Comparison of ENCODE assay signal across 14 mouse cellular contexts in genomic region chr17:71234041-71234594, GRCm38 (mm10).
"Had no signal": no experiment of that assay in that cellular context is flagged by ENCODE, and none has a peak within 500 bp of the region (broad histone marks: within the 10 kb centered on the region; RNA-seq: fewer than 3 reads in every experiment).

No protein-coding gene starts in this region.

- H3K4me3 ChIP-seq: limb, embryonic 15.5 days; lung, embryonic 15.5 days; midbrain, embryonic 13.5 days; myocyte; neural tube, embryonic 15.5 days had no signal

- H3K9me3 ChIP-seq: limb, embryonic 15.5 days; lung, embryonic 15.5 days; midbrain, embryonic 13.5 days; neural tube, embryonic 15.5 days had no signal

- H3K27me3 ChIP-seq: limb, embryonic 15.5 days; lung, embryonic 15.5 days; midbrain, embryonic 13.5 days; neural tube, embryonic 15.5 days had no signal

- H3K4me2 ChIP-seq: limb, embryonic 15.5 days; lung, embryonic 15.5 days; midbrain, embryonic 13.5 days; neural tube, embryonic 15.5 days had no signal

- DNase-seq: kidney, adult 11 months; kidney, adult 9 months; kidney, postnatal 36 days; layer of hippocampus, adult 9-11 months; layer of hippocampus, postnatal 36 days; right cerebral cortex, adult 18-20 months; right cerebral cortex, postnatal 25 days; thymus, postnatal 36 days had no signal

- H3K4me1 ChIP-seq: limb, embryonic 15.5 days; lung, embryonic 15.5 days; midbrain, embryonic 13.5 days; neural tube, embryonic 15.5 days had no signal

- H3K27ac ChIP-seq: kidney, postnatal 0 days; limb, embryonic 15.5 days; lung, embryonic 15.5 days; midbrain, embryonic 13.5 days; neural tube, embryonic 15.5 days had no signal

- H3K9ac ChIP-seq: limb, embryonic 15.5 days; lung, embryonic 15.5 days; midbrain, embryonic 13.5 days; neural tube, embryonic 15.5 days had no signal

- ATAC-seq: midbrain, embryonic 13.5 days had no signal
